Mouse (Mus musculus): ENCODE data around the gene Rnf11.

- TF ChIP-seq POLR2A (IDR thresholded peaks at IDR 0.05; ENCODE audit: borderline replicate concordance, control insufficient read depth, low read depth, low read length) (no peak), CTCF (IDR thresholded peaks at IDR 0.05; ENCODE audit: control insufficient read depth, insufficient read depth, low read length) (no peak)
Observed at GRCm38 (mm10) chr4:109405415-109405814, 79.1 kb downstream of the Rnf11 start.
